Mouse (Mus musculus) retina, postnatal 1 day (tissue): Measurements from ENCODE around the gene Onecut3.

Experiments used
- DNase-seq: peaks from one replicate; pipeline ENCODE4 v3.0.0-alpha.2; 2012

Onecut3 gene

DNA sequence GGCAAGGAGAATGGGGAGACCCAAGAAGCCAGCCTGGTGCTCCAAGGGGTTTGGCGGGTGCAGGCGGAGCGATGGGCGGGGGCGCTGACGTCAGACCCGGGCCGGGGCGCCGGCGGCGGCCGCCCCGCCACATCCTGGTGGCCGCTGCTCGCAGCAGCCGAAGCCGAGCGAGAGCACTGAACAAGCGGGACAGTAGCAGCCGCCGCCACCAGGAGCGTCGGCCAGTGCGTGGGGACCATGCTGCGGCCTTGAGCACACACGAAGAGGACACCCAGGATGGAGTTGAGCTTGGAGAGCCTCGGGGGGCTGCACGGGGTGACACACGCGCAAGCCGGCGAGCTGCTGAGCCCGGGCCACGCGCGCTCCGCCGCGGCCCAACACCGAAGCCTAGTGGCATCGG, at the start of gene Onecut3:
Gene Onecut3 (plus strand): TSS at position 104 of the 400 bp plus-strand sequence.
- peak; percentile 67 for DNase-seq

- no peak for DNase-seq
Observed at GRCm38 (mm10) chr10:80445052-80445451, 49.6 kb upstream of the Onecut3 start.

DNA sequence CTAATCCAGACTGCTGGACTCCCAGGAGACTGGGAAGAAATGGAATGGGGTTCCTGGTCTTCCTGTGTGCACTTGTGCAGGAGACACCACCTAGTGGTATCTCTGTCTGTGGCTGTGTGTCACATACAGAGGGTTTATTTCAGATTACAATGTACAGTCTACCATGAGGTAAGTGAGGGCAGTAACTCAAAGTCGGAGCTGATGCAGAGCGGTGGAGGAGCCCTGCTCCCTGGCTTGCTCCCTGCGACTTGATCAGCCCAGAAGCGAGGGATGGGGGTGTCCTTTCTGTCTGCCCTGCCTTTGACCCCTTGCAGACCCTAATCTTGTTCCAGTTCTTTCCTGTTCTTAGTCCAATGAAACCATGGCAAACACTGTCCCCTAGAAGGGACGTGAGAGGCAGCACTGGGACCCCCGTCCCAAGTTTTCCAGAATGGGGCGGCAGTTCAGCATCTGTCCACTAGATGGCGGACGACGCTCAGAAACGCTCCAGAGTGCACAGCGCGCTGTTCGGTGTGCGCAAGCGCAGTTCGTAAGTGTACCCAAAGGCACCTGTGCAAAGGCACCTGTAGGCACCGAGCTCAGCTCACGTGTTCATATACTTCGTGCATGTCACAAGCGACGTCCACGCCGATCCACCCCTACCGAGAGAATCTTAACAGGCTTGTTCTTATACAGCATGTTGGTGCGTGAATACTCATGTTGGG, 48.6 kb upstream of the Onecut3 start:
- DNase-seq = peak; percentile 85

DNA sequence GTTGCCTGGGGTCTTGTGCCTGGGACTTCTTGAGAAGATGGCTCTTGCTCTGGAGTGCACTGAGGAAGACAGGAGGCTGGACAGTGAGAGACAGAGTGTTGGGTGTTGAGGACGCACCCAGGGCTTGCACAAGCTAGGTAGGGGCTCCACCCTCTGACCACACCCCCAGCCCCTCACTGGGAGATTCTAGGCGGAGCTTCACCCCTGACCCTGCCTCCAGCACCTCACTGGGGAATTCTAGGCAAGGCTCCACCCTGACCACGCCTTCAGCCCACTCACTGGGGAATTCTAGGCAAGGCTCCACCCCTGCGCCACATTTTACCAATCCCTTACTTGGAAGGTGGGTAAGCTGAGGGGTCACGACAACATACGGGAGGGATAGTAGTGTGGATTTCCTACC, 44.0 kb upstream of the Onecut3 start:
- DNase-seq = no peak

DNA sequence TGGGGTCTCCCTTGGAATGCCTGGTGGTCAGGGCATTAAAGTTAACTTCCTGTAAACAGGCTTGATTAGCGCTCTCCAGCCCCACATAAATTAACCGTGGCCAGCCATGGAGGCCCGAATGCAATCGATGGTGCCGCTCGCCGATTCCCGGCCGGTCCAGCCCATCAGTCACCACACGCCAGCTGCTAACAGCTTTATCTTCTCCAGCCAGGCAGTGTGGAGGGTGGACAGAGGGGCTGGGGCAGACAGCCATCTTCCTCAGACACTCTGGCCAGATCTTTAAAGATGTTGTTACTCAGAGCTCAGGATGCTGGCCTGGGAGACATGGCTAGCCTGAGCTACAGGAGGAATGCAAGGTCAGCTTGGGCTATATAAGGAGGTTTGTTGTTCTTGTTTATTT, 41.0 kb upstream of the Onecut3 start:
- DNase-seq = no peak

DNA sequence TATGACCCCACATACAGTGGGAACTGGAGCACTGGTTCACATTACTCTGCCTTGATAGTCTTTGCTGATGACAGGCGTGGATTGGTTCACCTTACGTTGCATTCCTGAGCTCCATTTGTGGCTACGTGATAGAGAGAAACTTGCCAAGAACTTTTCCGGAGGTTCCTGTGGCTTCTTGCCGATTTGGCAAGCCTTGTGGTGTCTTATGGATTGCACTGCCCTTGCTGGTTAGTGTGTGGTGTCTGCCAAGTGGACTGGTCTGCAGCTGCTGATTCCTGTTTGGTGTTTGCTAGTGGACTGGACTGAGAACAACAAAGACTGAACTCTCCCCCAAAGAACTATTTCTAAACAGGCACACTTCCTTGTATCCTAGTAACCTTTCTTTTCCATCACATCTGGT, 39.9 kb upstream of the Onecut3 start:
- DNase-seq = no peak

DNA sequence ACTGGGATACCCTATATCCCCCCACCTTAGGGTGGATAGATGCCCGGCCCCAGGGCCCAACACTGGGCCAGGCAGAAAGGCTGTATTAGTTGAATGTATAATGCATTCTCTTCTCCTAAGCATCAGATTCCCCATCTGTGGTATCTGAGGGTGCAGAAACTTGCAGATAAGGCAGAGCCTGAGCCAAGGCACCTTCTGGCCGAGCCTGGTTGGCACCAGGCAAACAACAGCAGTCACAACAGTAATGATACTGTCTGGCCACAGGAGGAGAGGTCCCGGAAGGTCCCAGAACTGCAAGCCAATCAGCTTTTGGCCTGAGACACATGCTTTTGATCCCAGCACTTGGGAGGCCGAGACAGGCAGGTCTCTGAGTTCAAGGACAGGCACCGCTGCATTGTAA, 38.9 kb upstream of the Onecut3 start:
- no peak for DNase-seq

DNA sequence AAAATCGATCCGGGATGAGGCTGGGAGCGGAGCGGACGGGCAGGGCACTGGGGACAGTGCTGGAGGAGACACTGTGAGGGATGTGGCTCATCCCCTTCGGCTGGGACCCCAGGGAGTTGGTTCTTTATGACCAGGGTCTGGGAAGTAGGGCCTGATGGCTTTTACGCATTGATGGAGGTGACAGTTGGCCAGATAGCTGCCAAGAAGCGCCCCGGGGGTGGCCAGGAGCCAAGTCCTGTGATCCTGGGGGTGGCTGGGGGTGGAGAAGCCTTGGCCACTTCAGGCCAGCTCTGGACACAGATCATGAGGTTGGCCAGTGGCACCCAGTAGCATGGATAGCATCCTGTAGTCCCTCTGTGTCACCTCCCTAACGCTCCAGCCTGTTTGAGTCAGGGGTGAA, 35.4 kb upstream of the Onecut3 start:
- no peak for DNase-seq

DNA sequence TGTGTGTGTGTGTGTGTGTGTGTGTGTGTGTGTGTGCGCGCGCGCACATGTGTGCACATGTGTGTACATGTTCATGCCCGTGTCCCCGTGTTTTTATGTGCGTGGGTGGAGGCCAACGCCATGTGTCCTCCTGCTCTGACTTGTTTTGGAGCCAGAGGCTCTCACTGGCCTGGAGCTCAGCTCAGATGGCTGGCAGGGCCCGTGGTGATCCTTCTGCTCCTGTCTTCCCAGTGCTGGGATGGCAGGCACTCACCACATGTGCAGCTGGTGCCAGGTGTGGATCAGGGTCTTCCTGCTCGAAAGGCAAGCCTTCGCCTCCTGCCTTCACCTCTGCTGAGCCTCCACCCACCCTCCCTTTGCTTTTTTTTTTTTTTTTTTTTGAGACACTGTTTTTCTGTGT, 35.0 kb upstream of the Onecut3 start:
- no peak for DNase-seq

DNA sequence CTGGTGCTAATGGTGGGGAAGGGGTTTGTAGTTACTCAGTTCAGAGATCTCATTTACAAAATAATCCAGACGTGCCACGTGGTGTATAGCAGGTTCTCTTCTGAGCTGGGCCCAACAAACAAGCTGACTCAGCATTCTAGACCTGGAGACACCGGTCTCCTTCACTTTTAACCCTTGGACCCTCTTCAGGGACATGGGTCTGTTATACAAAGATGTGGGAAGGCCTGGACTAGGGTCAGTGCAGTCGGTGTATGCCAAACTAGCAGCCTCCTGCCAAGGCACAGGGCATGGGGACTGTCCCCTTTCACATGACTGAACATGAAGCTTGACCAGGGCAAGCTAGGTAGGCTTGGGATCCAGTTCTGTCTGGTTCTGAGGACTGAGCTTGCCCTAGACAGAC, 34.3 kb upstream of the Onecut3 start:
- no peak for DNase-seq

DNA sequence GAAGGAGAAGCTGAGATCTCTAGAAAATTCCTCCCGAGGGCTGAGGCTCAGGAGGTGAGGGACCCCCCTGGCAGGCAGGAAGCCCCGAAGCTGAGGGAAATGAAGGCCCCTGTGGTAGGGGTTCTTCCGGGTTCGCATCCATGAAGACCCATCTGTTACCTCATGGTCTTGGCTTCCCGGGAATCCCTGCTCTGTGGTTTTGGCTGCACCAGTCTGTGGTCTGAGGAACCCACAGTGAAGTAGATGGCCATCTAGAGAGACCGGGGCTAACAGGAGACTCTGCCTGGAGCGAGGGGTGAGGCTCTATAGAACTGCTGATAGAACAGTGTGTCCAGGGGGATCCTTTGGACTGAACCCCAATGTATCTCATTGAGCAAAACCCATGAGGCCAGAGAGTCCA, 33.3 kb upstream of the Onecut3 start:
- DNase-seq = no peak

DNA sequence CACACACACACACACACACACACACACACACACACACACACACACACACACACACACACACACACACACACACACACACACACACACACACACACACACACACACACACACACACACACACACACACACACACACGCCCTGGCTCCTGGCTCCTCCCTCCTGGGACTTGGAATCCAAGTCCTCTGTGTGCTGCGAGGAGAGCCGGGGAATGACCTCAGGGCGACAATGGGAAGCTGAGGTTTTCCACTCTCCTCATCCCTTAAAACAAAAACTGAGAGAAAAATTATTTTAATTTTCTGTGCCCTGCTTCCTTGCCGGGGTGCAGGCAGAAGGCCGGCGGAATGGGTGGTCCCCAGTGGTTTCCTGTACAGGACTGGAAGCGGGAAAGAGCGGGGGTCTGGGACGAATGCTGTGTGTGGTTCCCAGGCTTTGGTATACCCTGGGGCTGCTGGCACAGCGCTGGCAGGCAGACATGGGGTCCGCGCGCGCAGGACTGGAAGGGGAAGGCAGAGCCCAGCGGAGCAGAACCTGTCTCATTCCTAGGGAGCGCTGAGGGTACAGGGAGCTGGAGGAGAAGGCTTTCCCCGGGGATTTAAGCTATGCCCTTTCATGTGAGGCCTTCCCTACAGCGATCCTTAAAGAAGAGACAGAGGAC, 30.1 kb upstream of the Onecut3 start:
- DNase-seq = peak; percentile 45

DNA sequence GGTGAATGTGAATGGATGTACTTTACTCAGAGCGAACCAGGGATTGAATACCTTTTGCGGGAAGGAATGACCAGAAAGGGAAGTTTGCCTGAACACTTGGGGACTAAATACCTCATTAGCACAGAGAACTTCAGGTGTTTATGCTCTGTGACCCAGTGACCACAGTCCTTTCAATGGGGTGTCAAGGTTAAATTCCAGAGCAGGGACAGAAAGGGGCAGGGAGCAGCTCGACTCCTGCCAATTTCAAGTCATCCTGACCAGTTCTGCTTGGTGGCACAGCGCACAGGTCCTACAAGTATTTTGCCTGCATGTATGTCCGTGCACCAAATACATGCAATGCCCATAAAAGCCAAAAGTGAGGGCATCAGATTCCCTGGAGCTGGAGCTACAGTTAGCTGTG, 29.6 kb upstream of the Onecut3 start:
- DNase-seq = no peak

- DNase-seq = peak; percentile 93
Observed at GRCm38 (mm10) chr10:80475290-80475959, 19.2 kb upstream of the Onecut3 start.

GRCm38 (mm10) chr10:80478531-80478930, 16.1 kb upstream of the Onecut3 start:
- no peak for DNase-seq

GRCm38 (mm10) chr10:80481002-80481401, 13.6 kb upstream of the Onecut3 start:
- no peak for DNase-seq

- DNase-seq = no peak
Observed at GRCm38 (mm10) chr10:80486862-80487379, 7.7 kb upstream of the Onecut3 start.

DNA sequence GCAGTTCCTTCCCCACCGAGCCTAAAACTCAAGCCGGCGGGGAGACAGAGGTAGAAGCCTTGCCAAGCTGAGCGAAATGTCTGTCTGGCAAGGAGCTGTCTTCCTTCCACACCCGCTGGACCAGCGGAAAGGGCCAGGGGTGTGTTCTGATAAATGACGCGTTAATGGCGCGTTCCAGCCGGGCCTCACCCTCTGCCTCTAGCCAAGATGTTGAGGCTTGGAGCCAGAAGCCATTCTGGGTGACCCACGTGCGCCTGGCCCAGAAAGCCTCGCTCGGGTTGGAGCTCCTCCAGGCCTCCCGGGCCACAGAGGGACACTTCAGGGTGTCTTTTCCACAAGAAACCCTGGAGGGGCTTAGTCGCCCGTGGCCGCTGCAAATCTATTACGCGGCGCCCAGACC, 4.6 kb upstream of the Onecut3 start:
- DNase-seq = no peak

- no peak for DNase-seq
Observed at GRCm38 (mm10) chr10:80495901-80496300, 1.3 kb downstream of the Onecut3 start.

- no peak for DNase-seq
Observed at GRCm38 (mm10) chr10:80496421-80496820, 1.8 kb downstream of the Onecut3 start.

GRCm38 (mm10) chr10:80502291-80502690, 7.7 kb downstream of the Onecut3 start:
- no peak for DNase-seq

DNA sequence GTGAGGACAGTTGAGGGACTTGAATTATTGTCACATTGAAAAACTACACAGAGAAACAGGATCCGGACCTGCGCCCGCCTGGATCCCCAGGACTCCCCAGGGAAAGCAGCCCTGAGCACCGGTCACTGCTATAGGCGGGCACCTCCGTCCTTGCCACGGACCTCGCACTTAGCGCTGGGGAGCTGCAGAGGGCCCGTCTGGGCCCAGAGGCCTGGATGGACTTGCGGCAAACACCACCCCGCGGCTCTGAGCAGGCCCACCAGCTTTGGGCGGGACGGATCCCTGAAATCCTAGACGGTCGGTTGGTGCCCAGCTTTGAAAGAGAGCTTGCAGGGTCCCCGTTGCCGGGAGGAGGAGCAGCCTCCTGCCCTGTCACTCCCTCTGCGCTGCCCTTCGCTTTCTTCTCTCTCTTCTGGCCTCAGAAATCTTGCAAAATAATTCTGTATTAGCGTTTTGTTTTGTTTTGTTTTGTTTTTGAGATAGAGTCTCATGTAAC, 8.2 kb downstream of the Onecut3 start:
- DNase-seq = no peak

GRCm38 (mm10) chr10:80503599-80504220, 9.1 kb downstream of the Onecut3 start:
- DNase-seq = no peak
